Mouse (Mus musculus): Measurements from ENCODE around the gene Btbd11.

Gene Btbd11

GRCm38 (mm10) chr10:85598603-85599542, 212.3 kb downstream of the Btbd11 start:
- DNase-seq: peak; percentile 48

DNA sequence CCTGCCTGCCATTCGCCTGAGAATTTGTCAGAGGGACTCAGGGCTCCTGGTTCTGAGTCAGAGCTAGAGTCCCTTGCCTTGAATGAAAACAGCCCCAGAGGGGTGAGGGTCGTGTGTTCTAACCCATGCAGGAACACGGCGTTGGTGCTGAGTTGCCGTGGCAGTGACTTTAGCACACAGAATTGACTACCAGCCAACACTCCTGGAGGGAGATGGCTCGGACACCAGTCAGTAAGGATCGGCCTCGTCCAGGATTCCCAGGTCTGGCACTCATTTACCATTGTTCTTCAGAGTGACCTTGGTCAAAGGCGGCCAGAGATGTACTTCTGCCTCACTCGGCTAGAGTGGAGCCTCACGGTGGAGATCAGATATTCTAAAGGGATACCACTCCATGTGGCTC, 215.9 kb downstream of the Btbd11 start:
- no peak for DNase-seq

DNA sequence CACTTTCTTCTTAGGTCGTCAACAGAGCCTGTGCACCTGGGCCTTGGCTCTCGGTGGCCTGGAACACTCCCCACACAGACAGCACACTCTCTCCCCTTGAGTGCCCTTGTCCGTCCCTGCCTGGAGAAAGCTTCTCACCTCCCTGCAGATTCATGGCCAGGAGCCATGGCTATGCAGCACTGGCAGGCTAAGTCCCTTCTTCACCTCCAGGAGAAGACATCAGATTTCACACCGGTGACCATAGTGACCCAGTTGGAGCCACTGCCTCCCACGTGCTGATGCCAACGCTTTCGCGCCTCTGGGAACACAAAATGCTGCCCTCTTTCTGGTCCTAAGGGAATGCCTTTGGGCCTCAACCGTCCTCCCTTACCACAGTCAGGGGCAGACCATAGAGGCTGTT, 217.9 kb downstream of the Btbd11 start:
- no peak for DNase-seq

DNA sequence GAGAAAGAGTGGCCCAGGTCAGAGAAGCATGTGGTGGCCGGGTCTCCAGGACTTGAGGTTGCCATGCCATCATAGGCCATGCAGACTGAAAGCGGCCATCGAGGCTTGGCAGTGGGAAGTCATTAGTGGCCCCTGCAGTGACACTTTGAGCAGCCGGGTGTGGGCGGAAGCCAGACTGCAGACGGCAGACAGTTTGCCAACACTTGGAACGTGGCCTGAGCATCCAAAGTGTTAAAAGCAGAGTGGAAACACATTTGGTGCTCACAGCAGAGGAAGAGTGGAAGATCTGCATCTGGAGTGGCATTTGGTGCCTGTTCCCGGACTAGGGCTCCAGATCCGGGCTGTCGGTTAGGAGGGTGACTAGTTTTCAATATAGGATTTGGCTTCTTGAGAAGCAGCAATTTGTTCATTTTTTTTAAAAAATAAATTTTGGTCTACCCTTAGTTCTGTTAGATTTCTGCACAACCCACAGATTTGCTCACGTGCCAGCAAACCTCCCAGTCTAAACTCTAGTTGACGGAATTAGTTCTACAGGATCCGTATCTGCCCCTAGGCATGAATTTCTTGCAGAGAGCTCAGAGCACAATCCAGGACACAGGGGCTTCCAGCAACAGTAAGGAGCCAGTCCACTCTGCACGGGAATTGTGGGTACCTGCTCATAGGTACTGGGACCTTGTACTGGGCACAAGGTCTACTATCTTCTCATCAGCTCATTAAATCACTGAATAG, 222.1 kb downstream of the Btbd11 start:
- peak; percentile 80 for DNase-seq

DNA sequence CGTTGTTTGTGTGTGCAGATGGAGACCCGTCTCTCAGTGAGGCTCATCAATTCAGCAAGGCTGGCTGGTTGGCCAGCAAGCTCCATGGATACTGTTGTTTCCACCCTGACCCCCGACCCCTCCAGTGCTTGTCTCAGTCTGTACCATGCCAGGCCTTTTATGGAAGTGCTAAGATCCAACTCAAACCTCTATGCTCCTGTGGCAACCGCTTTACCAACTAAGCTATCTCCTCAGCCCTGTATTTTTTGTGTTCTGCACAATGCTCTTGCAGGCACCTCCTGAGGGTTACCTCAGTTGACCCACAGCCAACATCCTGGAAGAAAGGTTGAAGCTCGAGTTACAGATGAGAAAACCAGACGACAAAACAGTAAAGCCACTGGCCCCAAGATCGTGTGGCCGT, 230.5 kb downstream of the Btbd11 start:
- DNase-seq: no peak

GRCm38 (mm10) chr10:85617501-85618417, 231.1 kb downstream of the Btbd11 start:
- DNase-seq: no peak

DNA sequence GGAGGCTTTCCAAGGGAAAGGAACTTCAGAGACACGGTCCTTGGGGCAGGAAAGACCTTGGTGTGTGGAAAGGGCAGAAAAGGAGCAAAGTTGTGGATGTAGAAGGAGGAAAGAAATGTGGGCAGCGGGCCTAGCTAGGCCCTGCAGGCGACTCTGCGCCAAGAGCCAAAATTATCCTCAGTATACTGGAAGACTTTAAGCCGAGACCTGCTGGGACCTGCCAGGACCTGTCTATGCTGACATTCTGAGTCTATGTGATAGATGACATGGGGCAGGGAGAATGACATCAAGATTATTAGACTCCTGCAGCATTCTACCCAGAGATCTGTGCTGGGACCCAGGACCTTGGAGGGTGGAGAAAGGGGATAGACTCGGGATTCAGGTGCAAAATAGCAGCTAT, 234.5 kb downstream of the Btbd11 start:
- no peak for DNase-seq

GRCm38 (mm10) chr10:85624504-85625169, 238.0 kb downstream of the Btbd11 start:
- DNase-seq: peak; percentile 49

- DNase-seq: no peak
These were observed 238.6 kb downstream of the Btbd11 start for GRCm38 (mm10) chr10:85625170-85625686.

DNA sequence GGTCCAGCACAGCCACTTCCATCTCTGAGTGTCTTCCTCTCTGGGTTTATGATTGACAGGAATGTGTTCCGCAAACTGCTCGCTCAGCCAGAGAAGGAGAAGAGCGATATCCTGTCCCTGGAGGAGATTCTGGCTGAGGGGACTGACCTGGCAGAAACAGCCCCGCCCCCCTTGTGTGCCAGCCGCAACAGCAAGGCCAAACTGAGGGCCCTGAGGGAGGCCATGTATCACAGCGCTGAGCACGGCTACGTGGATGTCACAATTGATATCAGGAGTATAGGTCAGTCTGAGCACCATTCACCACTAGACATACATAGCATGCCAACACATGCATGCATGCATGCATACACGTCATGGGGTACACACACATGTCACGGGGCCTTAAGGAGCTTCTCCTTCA, 245.4 kb downstream of the Btbd11 start:
- no peak for DNase-seq

GRCm38 (mm10) chr10:85633577-85633976, 247.0 kb downstream of the Btbd11 start:
- DNase-seq: no peak

DNA sequence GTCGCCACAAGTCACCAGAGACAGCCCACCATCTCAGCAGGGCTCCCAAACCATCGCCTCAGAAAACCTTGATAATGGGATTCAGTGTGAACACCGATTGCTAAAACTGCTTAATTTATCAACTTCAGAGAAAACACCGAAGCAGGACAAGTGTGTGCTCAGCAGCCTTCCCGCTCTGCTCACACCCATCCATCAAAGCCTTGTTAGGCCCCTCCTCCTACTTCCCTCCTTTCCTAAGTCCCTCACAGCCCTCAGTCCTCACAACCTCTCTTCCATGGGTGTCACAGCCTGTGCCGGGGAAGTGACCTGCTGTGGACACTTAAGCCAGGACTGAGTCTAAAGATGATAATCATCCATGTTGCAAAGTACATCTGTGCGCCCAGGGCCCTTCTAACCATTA, 251.0 kb downstream of the Btbd11 start:
- no peak for DNase-seq

DNA sequence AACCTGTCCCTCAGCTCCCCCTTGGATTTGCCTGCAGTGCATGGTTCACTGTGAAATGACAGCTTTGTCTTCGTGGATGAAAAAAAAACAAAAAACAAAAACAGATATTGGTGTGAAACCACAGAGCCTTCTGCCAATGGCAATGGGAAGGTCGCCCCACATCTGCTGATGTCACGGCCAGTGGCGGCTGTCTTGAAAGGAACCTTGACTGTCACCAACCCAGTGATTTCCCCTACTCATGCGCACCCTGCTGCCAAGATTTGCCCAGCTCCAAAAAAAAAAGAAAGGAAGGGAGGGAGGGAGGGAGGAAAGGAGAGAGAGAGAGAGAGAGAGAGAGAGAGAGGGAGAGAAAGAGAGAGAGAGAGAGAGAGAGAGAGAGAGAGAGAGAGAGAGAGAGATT, 251.5 kb downstream of the Btbd11 start:
- DNase-seq: no peak

DNA sequence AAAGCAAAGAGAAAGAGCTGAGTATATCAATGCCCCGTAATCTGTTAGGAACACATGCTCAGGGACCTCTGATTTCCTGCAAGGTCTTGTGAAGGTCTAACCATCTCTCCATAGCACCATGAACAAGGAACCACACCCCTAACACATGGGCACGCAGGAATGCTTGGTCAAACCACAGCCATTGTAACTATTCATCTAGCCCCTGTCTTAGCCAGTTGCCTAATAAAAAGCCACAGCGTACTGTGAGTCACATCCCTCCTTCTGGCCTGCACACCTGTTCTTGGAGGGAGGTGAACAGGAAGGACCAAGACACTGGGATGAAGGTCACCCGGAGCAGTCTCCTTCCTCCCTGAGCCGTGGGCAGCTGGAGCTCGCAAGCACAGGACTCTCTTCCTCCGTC, 253.0 kb downstream of the Btbd11 start:
- DNase-seq: no peak

DNA sequence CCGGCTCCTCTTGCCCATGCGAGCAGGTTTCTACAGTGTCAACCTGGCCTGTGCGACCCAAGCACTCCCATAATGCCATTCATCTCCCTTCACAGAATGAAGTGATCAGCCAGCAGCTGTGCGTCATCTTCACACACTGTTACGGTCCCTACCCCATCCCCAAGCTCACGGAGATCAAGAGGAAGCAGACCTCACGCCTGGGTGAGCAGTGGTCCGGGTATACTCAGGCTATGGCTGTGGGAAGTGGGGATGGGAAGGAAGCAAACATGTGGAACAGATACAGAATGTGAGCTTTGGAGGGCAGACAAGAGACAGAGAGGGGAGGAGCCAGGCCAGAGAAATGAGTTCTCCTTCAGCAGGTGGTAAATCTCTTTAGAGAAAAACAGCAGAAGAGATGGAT, 253.8 kb downstream of the Btbd11 start:
- DNase-seq: no peak

DNA sequence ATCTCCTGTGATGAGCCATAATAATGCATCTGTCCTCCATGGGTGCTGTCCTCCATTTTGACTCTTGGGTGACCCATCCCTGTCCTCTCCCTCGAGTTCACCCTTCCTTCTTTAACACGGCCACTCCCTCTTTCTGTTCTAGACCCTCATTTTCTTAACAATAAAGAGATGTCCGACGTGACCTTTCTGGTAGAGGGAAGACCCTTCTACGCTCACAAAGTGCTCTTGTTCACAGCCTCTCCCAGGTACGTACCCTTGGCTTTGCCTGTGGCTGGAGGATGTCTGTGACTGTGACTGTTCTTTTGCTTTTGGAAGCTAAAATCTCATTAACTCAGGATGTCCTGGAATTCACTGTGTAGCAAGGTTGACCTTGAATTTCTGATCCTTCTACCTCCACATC, 258.7 kb downstream of the Btbd11 start:
- no peak for DNase-seq

- DNase-seq: peak; percentile 40
These were observed 265.1 kb downstream of the Btbd11 start for GRCm38 (mm10) chr10:85651706-85652105.

DNA sequence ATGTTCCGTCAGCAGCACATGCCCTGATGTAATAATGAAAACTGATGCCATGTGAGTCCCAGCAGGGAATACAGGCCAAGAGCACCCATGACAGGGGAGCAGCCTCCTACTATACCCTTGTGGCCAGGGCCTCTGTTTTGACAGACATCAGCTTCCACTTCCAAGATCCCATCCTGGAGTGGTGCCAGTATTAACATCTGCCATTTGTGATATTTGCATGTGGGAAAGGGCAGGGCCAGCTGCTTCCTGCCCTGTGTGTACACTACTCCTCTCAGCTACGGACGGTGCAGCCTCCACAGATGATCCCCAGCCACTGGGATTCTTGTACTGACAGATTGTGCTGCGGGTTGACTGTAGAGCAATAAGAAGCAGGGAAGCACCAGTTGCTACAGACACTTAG, 269.3 kb downstream of the Btbd11 start:
- DNase-seq: no peak

DNA sequence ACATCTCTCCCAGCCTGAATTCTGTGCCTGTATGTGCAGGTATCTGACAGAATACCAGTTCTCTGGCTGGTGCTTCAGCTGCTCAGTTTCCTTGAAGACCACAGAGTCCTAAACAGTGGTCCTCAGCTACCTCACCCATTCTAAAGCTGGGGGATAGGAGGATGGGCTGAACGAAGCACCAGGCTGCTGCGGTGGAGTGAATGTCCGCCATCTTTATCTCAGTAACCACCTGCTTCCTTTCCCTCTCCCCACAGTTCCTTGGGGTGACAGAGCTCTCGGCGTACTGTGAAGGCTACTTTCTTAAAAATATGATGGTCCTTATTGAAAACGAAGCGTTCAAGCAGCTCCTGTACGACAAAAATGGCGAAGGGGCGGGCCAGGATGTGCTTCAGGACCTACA, 271.3 kb downstream of the Btbd11 start:
- no peak for DNase-seq

DNA sequence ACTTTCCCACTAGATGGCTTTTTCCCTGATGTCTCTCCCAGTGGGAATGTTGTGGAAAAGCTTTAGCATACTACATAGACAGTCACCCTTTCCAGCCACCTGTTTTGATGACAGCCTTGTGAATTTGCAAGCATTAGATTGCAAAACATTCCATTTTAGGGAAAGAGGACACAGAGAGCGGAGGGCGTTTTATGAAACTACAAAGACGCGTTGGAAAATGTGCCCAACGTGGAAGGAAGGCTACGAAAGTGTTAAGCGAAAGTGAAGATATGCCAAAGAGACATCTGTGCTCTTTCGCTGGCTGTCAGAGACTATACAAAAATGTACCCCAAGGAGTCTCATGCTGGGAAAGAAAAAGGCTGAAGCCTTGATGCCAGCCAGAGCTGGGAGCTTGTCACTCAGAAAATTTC, 286.9 kb downstream of the Btbd11 start:
- no peak for DNase-seq

- peak; percentile 80 for DNase-seq
These were observed 292.0 kb downstream of the Btbd11 start for GRCm38 (mm10) chr10:85678635-85679034.

- no peak for DNase-seq
These were observed 295.8 kb downstream of the Btbd11 start for GRCm38 (mm10) chr10:85682446-85682845.
